Mouse (Mus musculus) spleen, postnatal 0 days (tissue): Measurements from ENCODE around the gene Gimap7. TPM values are rescaled to one million over a fixed set of nuclear protein-coding genes. Genes with fewer than 3 reads are reported as not detected.

Experiments used
- polyA plus RNA-seq: library from polyadenylated mRNA; unstranded; fragments of >200 nt; fragmentation: Nextera tagmentation; extraction: Ambion mirVana; gene quantifications from 2 replicates; pipeline ENCODE4 v1.2.1, GENCODE M21; 2015

The Gimap7 gene
- polyA plus RNA-seq, result 0.99 and 1.6 TPM in 2 replicates

DNA sequence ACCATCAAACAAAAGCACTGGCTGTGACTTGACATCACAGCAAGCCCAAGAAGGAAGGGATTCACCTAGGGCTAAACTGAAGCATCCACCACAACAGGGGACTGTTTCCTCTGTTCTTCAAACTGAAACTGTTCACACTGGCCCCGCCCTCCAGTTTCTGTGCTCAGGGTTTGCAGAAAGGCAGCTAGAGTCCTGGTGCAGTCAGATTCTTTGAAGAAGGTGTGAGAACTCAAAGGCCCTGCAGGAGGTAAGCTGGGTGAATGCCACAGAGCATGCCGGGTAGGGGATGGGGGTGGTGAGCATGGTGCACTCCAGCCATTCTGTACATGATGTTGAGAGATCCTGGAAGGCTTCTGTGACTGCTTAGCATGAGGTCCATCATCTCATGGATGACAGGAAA, at the start of gene Gimap7, which contains the start of gene Gm28053:
Gene Gimap7, plus strand, starts transcription at position 167 of the 400 bp plus-strand sequence.
Gene Gm28053, plus strand, starts transcription at position 153 of the 400 bp plus-strand sequence.

DNA sequence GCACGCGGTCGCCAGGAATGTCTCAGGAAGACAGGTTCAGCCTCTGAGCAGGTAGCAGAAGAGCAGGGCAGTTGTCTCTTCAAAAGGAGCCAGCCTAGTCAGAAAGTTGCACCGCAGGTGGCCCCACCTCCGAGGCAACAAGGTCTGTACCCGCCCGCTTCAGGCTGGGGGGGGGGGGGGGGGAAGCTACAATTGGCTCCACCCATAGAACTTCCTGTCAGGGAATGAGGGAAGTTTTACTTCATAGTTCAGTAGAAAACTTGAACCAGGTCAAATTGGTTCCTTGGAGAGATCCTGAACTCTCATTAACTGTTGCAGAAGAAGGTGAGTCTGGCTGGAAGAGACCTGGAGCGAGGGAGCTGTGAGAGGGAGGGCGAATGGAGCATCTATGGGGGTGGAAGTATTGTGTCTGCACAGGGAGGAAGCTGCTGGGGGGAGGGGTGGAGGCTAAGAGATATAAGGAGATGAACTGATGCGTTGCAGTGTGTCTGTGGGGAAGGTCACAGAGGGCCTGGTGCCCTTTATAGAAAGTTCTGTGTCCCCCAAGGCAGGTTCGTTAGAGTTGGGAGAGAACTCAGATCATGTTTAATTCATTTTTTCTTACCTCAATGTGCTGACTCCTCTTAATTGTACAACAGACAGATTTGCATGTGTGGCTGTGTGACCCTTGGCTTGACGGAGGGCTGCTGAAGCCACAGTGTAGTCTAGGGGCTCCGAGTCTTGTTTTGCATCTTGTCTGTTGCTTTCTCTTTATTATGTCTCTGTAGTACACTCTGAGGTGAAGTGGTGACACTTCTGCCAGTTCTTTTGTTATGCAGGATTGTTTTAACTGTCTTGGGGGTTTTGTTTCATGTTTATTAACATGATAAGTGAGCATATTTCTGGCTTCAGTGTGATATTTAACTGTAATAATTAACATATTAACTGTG, 42.2 kb upstream of the Gimap7 start, which contains the start of gene Gimap9:
Gene Gimap9, plus strand, starts transcription at position 199 of the 929 bp plus-strand sequence.

DNA sequence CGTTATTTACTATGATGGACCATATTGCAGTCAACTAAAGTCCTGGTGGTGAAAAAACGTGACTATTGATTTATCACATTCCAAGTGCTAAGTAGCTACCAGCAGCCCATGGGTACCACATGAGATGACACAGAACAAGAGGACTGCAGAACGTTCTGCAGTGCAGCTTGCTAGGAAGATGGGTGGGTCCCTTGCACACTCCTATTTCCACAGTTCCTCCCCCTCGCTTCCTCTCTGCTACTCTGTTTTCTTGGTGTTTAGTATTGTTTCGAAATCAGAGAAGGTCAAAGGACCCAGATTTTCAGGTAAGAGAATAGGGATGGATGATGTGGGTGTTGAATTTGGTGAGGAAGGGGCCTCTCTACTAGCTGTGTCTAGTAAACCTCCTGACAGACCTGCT, 34.1 kb upstream of the Gimap7 start, which contains the start of gene Gimap4:
Gene Gimap4, plus strand, starts transcription at position 231 of the 400 bp plus-strand sequence.

DNA sequence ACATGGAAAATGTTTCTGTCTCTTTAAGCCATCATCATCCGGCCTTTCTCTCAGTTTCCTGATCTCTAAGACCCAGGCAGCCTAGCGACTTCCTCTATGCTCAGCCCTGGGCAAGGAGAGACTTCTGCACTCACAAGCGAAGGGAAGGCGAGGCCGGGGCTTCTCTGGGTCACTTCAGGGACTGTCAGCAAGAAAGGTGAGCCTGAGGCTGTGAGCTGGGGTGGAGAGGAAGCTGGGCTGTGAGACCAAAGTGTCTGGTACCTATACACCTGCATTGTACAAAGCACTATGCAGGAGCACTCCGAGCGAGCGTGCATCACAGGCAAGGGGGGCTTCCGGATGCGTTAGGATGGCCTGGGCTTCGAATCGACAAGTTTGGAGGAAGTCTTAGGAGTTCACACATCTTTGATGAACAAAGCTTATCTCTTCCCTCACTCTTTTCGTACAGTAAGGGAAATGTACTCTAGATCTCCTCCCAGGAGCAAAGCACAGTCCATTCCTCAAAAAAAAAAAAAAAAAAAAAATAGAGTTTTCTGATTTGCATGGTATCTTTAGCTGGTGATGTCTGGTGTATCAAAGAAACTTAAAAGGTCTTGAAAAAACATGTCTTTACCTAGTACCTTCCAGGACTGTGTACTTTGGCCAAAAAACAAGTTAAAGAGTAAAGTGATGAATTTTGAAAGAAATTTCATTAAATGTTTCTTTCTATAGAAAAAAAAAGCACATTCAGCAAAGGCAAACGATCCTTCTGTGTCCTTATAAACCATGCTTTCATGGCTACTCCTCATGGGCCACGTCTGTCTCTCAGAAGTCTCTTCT, 20.7 kb downstream of the Gimap7 start, which contains the start of gene Gimap1:
Gene Gimap1, plus strand, starts transcription at position 94 of the 819 bp plus-strand sequence.

DNA sequence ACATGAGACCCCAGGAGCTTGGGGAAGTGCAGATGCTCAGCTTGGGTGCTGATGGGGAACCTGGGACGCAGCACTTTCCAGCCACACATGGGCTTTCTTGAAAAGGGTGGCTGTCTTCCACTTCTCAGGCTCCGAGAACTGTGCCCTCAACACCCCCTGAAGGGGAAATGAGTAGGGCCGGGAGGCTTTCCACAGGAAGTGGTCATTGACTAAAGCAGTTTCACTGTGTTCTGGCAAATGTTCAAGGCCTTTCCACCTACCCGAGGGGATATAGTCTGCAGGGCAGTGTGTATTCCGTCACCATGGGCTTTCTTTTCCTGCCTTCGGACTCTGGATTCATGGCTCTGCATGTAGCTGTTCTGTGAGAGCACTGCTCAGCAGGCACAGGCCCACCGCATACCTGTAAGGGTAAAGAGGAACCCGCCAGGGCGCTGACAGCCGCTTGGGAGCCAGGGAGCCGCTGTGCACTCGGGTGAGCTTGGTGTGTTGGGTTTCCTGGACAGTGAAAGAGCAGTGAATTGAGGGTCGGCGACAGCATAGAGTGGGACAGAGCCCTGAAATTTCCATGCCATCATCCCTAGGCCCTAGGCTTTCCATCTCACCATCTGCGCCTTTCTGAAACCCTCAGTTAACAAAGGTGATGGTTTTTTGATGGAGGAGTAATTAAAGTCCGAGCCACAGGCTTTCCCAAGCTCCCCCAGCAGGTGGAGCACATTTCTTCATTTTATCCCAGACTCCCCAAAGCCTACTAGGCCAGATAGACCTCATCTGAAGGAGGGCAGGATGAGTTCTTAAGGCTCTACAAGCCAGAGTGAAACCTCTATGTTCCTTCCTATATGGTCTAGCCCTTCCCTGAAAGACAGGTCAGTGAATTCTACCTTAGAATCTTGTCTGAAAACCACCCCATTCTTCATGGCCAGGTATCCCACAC, 27.8 kb downstream of the Gimap7 start, which contains the start of gene Gimap5:
Gene Gimap5, plus strand, starts transcription at position 239 of the 931 bp plus-strand sequence.

DNA sequence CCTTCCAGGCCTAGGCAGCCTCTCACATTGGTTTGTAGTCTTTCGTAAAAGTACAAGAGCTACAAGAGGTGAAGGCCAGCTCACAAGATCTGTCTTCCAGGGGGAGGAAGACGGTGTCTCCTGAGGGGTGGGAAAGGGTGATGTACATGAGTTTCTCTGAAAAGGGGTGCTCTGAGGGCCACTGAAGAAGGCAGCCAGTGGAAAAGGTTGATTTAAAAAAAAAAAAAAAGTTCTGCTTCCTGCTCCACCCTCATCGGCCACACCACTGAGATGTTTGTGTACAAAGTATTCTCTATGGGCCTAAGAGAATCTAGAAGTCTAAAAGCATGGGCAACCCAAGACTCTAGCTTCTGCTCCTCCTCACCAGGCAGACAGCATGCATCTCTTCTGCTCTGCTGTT, 52.3 kb downstream of the Gimap7 start, which contains the start of gene Gimap3:
Gene Gimap3, minus strand, starts transcription at position 156 of the 400 bp plus-strand sequence.

Other genes with a start within 250 kb of the Gimap7 start
- 2.2 and 3.2 TPM in 2 replicates for gene Atp6v0e2, start 181.0 kb upstream of the Gimap7 start, polyA plus RNA-seq
- 2.6 and 3.2 TPM in 2 replicates for gene Lrrc61, start 163.8 kb upstream of the Gimap7 start, polyA plus RNA-seq
- gene Rarres2, start 145.8 kb upstream of the Gimap7 start, polyA plus RNA-seq, result 66.3 and 92.8 TPM in 2 replicates
- not detected in 2 replicates for gene Gm45021, start 129.0 kb upstream of the Gimap7 start, polyA plus RNA-seq
- 5.5 and 7.3 TPM in 2 replicates for gene Repin1, start 124.7 kb upstream of the Gimap7 start, polyA plus RNA-seq
- gene Gm44965, start 124.7 kb upstream of the Gimap7 start, polyA plus RNA-seq, result not detected in 2 replicates
- gene Zfp775, start 116.6 kb upstream of the Gimap7 start, polyA plus RNA-seq, result 1.1 and 2.1 TPM in 2 replicates
- gene AI854703, start 91.9 kb upstream of the Gimap7 start, polyA plus RNA-seq, result 0.29 and 0.47 TPM in 2 replicates
- 2.2 and 3.3 TPM in 2 replicates for gene Gimap8, start 71.4 kb upstream of the Gimap7 start, polyA plus RNA-seq
- 10.8 and 13.3 TPM in 2 replicates for gene Gimap9, start 42.5 kb upstream of the Gimap7 start, polyA plus RNA-seq
- 19.4 and 27.0 TPM in 2 replicates for gene Gimap4, start 34.1 kb upstream of the Gimap7 start, polyA plus RNA-seq
- 20.1 and 29.3 TPM in 2 replicates for gene Gimap6, start 10.4 kb upstream of the Gimap7 start, polyA plus RNA-seq
- 0.32 and 1.7 TPM in 2 replicates for gene Gm28053, start within 50 bp of the Gimap7 start, polyA plus RNA-seq
- 18.4 and 28.7 TPM in 2 replicates for gene Gimap1, start 20.4 kb downstream of the Gimap7 start, polyA plus RNA-seq
- gene Gimap5, start 27.6 kb downstream of the Gimap7 start, polyA plus RNA-seq, result 17.8 and 24.8 TPM in 2 replicates
- 1.6 and 2.8 TPM in 2 replicates for gene Gimap3, start 52.2 kb downstream of the Gimap7 start, polyA plus RNA-seq
- gene Tmem176a, start 122.3 kb downstream of the Gimap7 start, polyA plus RNA-seq, result 50.5 and 64.7 TPM in 2 replicates
- 105 and 133 TPM in 2 replicates for gene Tmem176b, start 122.9 kb downstream of the Gimap7 start, polyA plus RNA-seq
- gene Aoc1, start 154.3 kb downstream of the Gimap7 start, polyA plus RNA-seq, result 0.05 and 0.17 TPM in 2 replicates
- not detected in 2 replicates for gene 1600015I10Rik, start 211.3 kb downstream of the Gimap7 start, polyA plus RNA-seq